Mouse (Mus musculus): ENCODE data around the gene Podnl1. TPM values are rescaled to one million over a fixed set of nuclear protein-coding genes. Genes with fewer than 3 reads are reported as not detected.

Podnl1 gene
- total RNA-seq, 4 experiments from 2014 or later: not detected

GRCm38 (mm10) chr8:84127202-84127901 is 1.6 kb downstream of the Podnl1 start:
- no peak for DNase-seq (ENCODE audit: low spot score in 2 of 2)

DNA sequence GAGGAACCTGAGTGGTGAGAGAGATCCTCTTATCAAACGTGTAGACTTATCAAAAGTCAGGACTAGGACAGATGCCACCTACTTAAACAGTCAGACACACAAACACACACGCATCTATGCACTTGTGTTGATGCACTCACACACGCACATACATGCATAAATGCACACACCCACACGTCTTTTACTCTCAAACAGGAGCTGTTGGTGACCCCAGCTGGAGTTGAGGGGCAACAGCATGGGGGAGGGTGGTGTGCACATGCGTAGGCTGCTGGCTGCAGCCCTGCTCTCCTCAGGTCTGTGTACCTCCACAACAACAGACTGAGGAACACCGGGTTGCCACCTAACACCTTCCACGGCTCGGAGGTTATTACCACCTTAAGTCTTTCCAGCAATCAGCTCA is 2.5 kb downstream of the Podnl1 start:
- no peak for DNase-seq (ENCODE audit: low spot score in 2 of 2)

DNA sequence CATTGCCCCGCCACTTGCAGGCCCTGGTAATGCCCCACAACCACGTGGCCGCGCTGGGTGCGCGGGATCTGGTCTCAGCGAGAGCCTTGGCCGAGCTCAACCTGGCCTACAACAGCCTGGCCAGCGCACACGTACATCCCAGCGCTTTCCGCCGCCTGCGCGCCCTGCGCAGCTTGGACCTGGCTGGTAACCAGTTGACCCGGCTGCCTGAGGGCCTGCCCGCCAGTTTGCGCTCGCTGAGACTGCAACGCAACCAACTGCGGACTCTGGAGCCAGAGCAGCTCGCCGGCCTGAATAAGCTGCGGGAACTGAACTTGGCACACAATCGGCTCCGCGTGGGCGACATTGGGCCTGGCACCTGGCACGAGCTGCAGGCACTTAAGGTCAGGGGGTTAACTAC is 5.0 kb downstream of the Podnl1 start:
- DNase-seq (ENCODE audit: low spot score in 2 of 2): peak in 1 of 2 experiments; percentile 5

DNA sequence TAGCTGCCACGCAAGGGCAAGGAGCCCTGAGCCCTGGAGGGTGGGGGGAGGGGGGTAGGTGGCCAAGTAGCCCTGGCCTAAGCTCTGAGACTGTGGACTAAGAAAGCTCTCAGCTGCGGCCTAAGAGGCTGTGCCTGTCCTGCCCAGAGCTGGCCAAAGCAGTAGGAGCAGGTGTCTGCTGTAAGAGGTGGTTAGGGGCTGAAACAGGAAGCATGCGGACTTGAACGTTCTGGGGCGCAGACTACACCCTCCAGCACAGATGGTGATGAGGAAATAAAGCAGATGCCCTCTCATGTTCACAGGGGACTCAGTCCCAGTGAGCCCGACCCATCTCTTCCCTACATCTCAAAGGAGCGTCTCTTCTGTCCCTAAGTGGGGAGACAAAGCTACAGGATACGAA is 6.4 kb downstream of the Podnl1 start:
- DNase-seq (ENCODE audit: low spot score in 2 of 2): peak in 1 of 2 experiments; percentile 13

DNA sequence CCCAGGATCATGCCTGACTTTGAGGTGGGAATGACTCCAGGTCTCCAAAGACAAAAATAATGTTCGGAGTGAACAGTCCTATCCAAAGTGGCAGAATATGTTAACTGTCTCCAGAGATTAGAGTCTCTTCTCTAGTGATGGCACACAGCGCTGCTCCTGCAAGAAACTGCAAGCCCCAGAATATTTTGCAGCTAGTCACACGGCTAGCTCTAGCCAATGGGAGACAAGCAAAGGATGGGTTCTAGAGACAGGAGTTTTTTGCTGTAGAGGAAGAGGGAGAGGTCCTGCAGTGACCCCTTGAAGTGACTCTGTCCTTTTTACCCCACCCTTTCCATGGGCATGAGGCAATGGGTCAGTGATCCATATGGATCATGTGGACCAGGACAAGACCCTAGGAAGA is 12.1 kb downstream of the Podnl1 start:
- DNase-seq (ENCODE audit: low spot score in 2 of 2): no peak

GRCm38 (mm10) chr8:84140838-84141237 is 15.0 kb downstream of the Podnl1 start:
- DNase-seq (ENCODE audit: low spot score in 2 of 2): no peak

DNA sequence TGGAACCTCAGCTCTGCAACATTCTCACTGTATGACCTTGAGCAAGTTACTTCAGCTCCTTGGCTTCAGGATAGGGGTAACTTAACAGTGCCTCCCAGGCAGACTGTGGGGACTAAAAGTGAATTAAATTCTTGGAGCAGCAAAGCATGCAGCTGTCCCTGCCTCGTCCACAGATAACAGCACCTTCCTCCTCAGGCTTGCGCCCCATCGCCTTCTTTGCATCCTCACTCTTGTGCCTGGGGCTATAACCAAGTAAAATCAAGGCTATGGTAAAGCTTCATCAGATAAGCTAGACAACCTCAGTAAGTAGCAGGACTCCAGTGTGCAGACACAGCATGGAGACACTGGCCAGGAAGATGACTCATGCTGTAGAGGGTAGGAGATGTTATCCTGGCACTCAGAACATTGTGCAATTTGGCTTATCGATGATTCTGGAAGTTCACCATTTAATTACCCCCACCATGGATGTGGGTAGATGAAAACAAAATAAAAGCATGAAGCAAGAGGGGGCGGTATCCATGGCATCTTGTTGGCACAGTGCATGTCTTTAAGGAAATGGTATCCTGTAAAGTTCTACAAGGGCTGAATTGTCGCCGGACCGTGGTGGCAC is 19.0 kb downstream of the Podnl1 start:
- no peak for DNase-seq (ENCODE audit: low spot score in 2 of 2)

- DNase-seq (ENCODE audit: low spot score in 2 of 2): peak in 1 of 2 experiments; percentile 38
Measured at GRCm38 (mm10) chr8:84147324-84147766, 21.6 kb downstream of the Podnl1 start.

- peak; percentile 93 to 95 for DNase-seq (ENCODE audit: low spot score in 2 of 2)
Measured at GRCm38 (mm10) chr8:84147769-84148530, 22.2 kb downstream of the Podnl1 start, which contains the start of the genes Cc2d1a and 4930432K21Rik. Gene Cc2d1a (minus strand): TSS chr8:84147936. Gene 4930432K21Rik (plus strand): TSS chr8:84148025.

GRCm38 (mm10) chr8:84148531-84148850 is 22.7 kb downstream of the Podnl1 start:
- DNase-seq (ENCODE audit: low spot score in 2 of 2): no peak

- no peak for DNase-seq (ENCODE audit: low spot score in 2 of 2)
Measured at GRCm38 (mm10) chr8:84149181-84149580, 23.4 kb downstream of the Podnl1 start.

- DNase-seq (ENCODE audit: low spot score in 2 of 2): no peak
Measured at GRCm38 (mm10) chr8:84157620-84158019, 31.8 kb downstream of the Podnl1 start.

DNA sequence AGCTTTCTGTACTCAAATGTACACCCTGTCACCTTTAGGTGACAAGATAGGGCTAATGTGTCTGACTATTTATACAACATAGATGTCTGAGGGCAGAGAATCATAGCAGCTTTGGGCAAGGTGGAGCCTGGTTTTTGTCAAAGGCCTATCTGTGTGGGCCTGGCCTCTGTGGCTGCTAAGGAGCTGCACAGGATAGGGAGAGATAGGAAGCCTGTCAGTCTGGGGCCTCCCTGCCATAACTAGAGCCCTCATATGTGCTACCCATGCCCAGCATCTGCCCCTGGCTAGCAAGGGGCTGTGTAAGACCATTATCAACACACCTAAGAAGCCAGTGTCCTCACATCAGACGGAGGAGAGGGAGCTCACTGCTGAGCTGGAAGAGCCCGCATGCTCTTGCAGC is 41.9 kb downstream of the Podnl1 start:
- no peak for DNase-seq (ENCODE audit: low spot score in 2 of 2)

DNA sequence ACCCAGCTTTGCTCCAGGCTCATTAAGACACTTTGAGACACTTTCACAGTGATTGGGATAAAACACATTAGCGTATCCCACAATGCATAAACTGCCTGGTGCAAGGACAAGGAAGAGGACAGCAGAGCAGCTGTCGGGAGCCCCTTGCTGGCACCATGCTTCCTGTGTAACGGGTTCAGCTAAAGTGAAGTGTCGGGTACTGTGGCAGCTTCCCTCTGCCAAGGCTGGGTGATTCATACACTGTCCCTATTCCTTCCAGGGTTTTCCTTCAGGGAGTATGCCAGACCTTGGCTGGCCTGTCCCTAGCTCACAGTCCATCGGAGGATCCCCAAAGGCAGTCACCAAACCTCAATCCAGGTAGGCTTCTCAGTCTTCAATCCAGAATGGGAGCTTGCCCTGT is 44.3 kb downstream of the Podnl1 start:
- no peak for DNase-seq (ENCODE audit: low spot score in 2 of 2)

- no peak for DNase-seq (ENCODE audit: low spot score in 2 of 2)
Measured at GRCm38 (mm10) chr8:84173861-84174260, 48.1 kb downstream of the Podnl1 start.

GRCm38 (mm10) chr8:84176560-84176959 is 50.8 kb downstream of the Podnl1 start:
- DNase-seq (ENCODE audit: low spot score in 2 of 2): no peak

DNA sequence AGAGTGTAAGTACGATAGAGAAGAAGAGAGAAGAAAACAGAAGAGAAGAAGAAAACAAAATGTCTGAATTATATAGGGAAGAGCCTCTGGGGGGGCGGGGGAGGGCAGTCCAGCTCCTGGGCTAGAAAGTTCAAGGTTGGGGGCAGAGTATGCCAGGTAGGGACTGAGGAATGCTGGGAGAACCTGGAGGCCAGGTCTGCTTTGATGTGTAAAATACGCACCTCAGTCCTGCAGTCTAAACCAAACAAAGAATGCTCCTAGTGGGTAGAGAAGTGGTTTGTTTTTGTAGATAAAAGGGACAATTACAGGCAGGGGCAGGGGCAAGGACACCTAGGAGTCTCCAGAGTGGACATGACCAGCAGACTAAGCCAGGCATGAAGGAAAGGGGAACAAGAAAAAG is 51.6 kb downstream of the Podnl1 start:
- DNase-seq (ENCODE audit: low spot score in 2 of 2): no peak

- no peak for DNase-seq (ENCODE audit: low spot score in 2 of 2)
Measured at GRCm38 (mm10) chr8:84178592-84178991, 52.8 kb downstream of the Podnl1 start.

DNA sequence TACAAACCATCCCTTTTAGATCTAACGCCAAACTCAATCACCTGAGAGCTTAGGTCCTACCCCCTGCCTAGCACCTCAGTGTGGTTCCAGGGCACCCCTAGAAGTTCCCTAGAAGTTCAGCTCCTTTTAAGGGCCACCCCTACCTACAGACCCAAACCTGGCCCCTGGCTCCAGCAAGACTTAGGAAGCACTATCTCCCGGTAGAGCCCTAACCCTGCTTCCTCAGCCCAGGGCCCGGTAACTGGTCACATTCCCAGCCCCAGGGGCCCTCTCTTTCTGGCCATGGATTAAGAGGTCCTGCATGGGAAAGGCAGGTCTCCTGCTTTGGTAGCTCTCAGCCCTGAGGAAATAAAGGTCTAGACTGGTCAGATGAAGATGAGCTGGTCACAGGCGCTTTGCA is 54.2 kb downstream of the Podnl1 start:
- no peak for DNase-seq (ENCODE audit: low spot score in 2 of 2)

DNA sequence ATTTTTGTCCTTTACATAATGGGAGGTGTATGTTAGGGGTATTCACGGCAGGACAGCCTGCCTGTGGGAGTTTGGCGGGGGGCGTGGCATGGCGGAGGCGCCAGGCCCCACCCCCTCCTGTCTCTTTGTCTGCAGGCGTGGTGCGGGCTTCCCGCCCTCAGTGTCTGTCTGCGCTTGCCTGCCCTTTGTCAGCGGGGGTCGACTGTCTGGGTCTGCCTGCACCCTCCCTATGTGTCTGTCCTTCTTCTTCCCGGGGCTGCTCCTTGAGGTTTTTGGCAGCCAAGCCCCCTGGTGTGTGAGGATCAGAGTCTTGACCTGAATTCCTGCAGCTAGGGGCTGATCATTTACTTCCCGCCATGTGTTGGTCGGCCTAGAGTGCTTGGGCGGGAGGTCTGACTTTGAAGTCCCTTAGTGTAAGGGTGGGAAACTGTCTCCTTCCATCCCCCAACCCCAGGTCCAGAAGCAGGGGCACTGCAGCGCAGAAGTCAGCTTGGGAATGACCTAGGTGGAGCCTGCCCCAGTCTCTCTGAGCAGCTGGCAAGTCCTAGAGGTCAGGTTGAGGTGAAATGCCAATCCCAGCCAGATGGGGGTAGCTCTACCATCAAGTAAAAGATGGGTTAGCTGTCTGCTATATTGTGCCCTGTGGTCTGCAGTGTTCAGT is 54.9 kb downstream of the Podnl1 start:
- DNase-seq (ENCODE audit: low spot score in 2 of 2): no peak

Data from layer of hippocampus, adult 8-10 months (tissue).